Mouse (Mus musculus): Measurements from ENCODE around the gene Cldn1. TPM values are rescaled to one million over a fixed set of nuclear protein-coding genes. Genes with fewer than 3 reads are reported as not detected.

Cldn1 gene
- polyA plus RNA-seq, 1 experiment from 2014 or later: 3.6 TPM

- WGBS: 77% methylated on average over 4 of the region's 4 CpGs
- no peaks in the 10 kb centered on the region for H3K4me1 ChIP-seq
- DNase-seq (ENCODE audit: low spot score): no peak
- H3K27ac ChIP-seq: no peak overlapping the region
- no peaks in the 10 kb centered on the region for H3K9me3 ChIP-seq
- H3K27me3 ChIP-seq (ENCODE audit: insufficient read depth, poor library complexity, severe bottlenecking): no peaks in the 10 kb centered on the region
- no peaks in the 10 kb centered on the region for H3K36me3 ChIP-seq
- no peak overlapping the region for H3K4me3 ChIP-seq
These were observed 12.0 kb downstream of the Cldn1 start for GRCm38 (mm10) chr16:26359619-26360018.

GRCm38 (mm10) chr16:26358898-26359297, 12.7 kb downstream of the Cldn1 start:
- DNase-seq (ENCODE audit: low spot score): no peak
- WGBS: 89% methylated on average over 5 of the region's 5 CpGs
- H3K27me3 ChIP-seq (ENCODE audit: insufficient read depth, poor library complexity, severe bottlenecking): no peaks in the 10 kb centered on the region
- no peaks in the 10 kb centered on the region for H3K4me1 ChIP-seq
- no peaks in the 10 kb centered on the region for H3K36me3 ChIP-seq
- H3K9me3 ChIP-seq: no peaks in the 10 kb centered on the region
- H3K4me3 ChIP-seq: no peak overlapping the region
- no peak overlapping the region for H3K27ac ChIP-seq

GRCm38 (mm10) chr16:26357863-26358780, 13.5 kb downstream of the Cldn1 start:
- DNase-seq (ENCODE audit: low spot score): no peak
- H3K36me3 ChIP-seq: no peaks in the 10 kb centered on the region
- H3K4me1 ChIP-seq: no peaks in the 10 kb centered on the region
- H3K27me3 ChIP-seq (ENCODE audit: insufficient read depth, poor library complexity, severe bottlenecking): no peaks in the 10 kb centered on the region
- H3K4me3 ChIP-seq: no peak overlapping the region
- H3K27ac ChIP-seq: no peak overlapping the region
- WGBS: 71% methylated on average over 5 of the region's 5 CpGs
- no peaks in the 10 kb centered on the region for H3K9me3 ChIP-seq

GRCm38 (mm10) chr16:26355513-26355912, 16.1 kb downstream of the Cldn1 start:
- Histone ChIP-seq H3K27ac (no peak overlapping the region), H3K4me3 (no peak overlapping the region), H3K4me1 (no peaks in the 10 kb centered on the region), H3K9me3 (no peaks in the 10 kb centered on the region), H3K36me3 (no peaks in the 10 kb centered on the region), H3K27me3 (ENCODE audit: insufficient read depth, poor library complexity, severe bottlenecking) (no peaks in the 10 kb centered on the region)
- DNase-seq (ENCODE audit: low spot score): no peak
- WGBS: 74% methylated on average over 1 of the region's 1 CpGs

- H3K27me3 ChIP-seq (ENCODE audit: insufficient read depth, poor library complexity, severe bottlenecking): no peaks in the 10 kb centered on the region
- H3K36me3 ChIP-seq: no peaks in the 10 kb centered on the region
- H3K9me3 ChIP-seq: no peaks in the 10 kb centered on the region
- no peak for DNase-seq (ENCODE audit: low spot score)
- no peak overlapping the region for H3K4me3 ChIP-seq
- 83% methylated on average over 4 of the region's 4 CpGs for WGBS
- H3K4me1 ChIP-seq: no peaks in the 10 kb centered on the region
- H3K27ac ChIP-seq: no peak overlapping the region
These were observed 20.9 kb downstream of the Cldn1 start for GRCm38 (mm10) chr16:26350786-26351185.

- no peak for DNase-seq (ENCODE audit: low spot score)
- H3K4me1 ChIP-seq: no peaks in the 10 kb centered on the region
- H3K4me3 ChIP-seq: no peak overlapping the region
- H3K9me3 ChIP-seq: no peaks in the 10 kb centered on the region
- H3K36me3 ChIP-seq: no peaks in the 10 kb centered on the region
- 72% methylated on average over 1 of the region's 1 CpGs for WGBS
- no peak overlapping the region for H3K27ac ChIP-seq
- no peaks in the 10 kb centered on the region for H3K27me3 ChIP-seq (ENCODE audit: insufficient read depth, poor library complexity, severe bottlenecking)
These were observed 22.8 kb downstream of the Cldn1 start for GRCm38 (mm10) chr16:26348809-26349208.

GRCm38 (mm10) chr16:26316281-26316680, 55.4 kb downstream of the Cldn1 start:
- H3K27ac ChIP-seq: no peak overlapping the region
- no peaks in the 10 kb centered on the region for H3K9me3 ChIP-seq
- H3K27me3 ChIP-seq (ENCODE audit: insufficient read depth, poor library complexity, severe bottlenecking): no peaks in the 10 kb centered on the region
- H3K4me3 ChIP-seq: no peak overlapping the region
- DNase-seq (ENCODE audit: low spot score): no peak
- 53% methylated on average over 7 of the region's 7 CpGs for WGBS
- H3K4me1 ChIP-seq: 0 out of 2 replicates have a peak, but pooled peaks cover 3% of the 10 kb centered on the region
- H3K36me3 ChIP-seq: no peaks in the 10 kb centered on the region

- DNase-seq (ENCODE audit: low spot score): no peak
- Histone ChIP-seq H3K9me3 (no peaks in the 10 kb centered on the region), H3K4me3 (no peak overlapping the region), H3K36me3 (no peaks in the 10 kb centered on the region), H3K27ac (no peak overlapping the region), H3K27me3 (ENCODE audit: insufficient read depth, poor library complexity, severe bottlenecking) (no peaks in the 10 kb centered on the region), H3K4me1 (0 out of 2 replicates have a peak, but pooled peaks cover 3% of the 10 kb centered on the region)
- WGBS: 68% methylated on average over 13 of the region's 13 CpGs
These were observed 56.8 kb downstream of the Cldn1 start for GRCm38 (mm10) chr16:26314815-26315214.

GRCm38 (mm10) chr16:26309402-26309801, 62.2 kb downstream of the Cldn1 start:
- H3K27me3 ChIP-seq (ENCODE audit: insufficient read depth, poor library complexity, severe bottlenecking): no peaks in the 10 kb centered on the region
- H3K36me3 ChIP-seq: no peaks in the 10 kb centered on the region
- DNase-seq (ENCODE audit: low spot score): no peak
- H3K9me3 ChIP-seq: no peaks in the 10 kb centered on the region
- H3K4me1 ChIP-seq: no peaks in the 10 kb centered on the region
- H3K4me3 ChIP-seq: no peak overlapping the region
- H3K27ac ChIP-seq: no peak overlapping the region
- WGBS: 92% methylated on average over 2 of the region's 2 CpGs

Other genes starting within 250 kb of the Cldn1 start
- not detected in 2 replicates for gene Cldn16, start 91.3 kb upstream of the Cldn1 start, polyA plus RNA-seq (2016; fragmentation: Nextera tagmentation; extraction: Ambion mirVana)
- not detected in 2 replicates for gene Tmem207, start 154.9 kb upstream of the Cldn1 start, polyA plus RNA-seq (2016; fragmentation: Nextera tagmentation; extraction: Ambion mirVana)
- gene Il1rap, start 209.9 kb upstream of the Cldn1 start, polyA plus RNA-seq (2016; fragmentation: Nextera tagmentation; extraction: Ambion mirVana): 5.2 and 7.4 TPM in 2 replicates

Measured in heart, embryonic 10.5 days (tissue).